Mouse (Mus musculus) CH12.LX (cell line): ENCODE measurements around the gene Cpne9. TPM values are rescaled to one million over a fixed set of nuclear protein-coding genes. Genes with fewer than 3 reads are reported as not detected.
A peak's percentile ranks its signal among the peaks of the same experiment; 100 is the strongest.

Source experiments
- DNase-seq: peaks from one replicate; pipeline ENCODE4 v3.0.0-alpha.2; 2013; ENCODE audit errors: extremely low read depth
- H3K27ac ChIP-seq: 2 replicates; pipeline ENCODE4 v1.5.1; 2012; ENCODE audit warnings: low read depth, mild to moderate bottlenecking, control low read depth, moderate library complexity; ENCODE audit not compliant: insufficient read depth
- H3K27me3 ChIP-seq: replicated peaks from 2 replicates; pipeline ENCODE3; 2012; ENCODE audit warnings: inconsistent platforms
- H3K36me3 ChIP-seq, 2 experiments: replicated peaks in 1 of 2; 2 replicates each; pipeline versions ENCODE3 to v1.6.1; 2012; ENCODE audit warnings: inconsistent platforms in 1 of 2, low read length in 1 of 2, mild to moderate bottlenecking in 1 of 2, mixed read lengths in 1 of 2, moderate library complexity in 1 of 2; ENCODE audit not compliant: control insufficient read depth in 1 of 2, insufficient read depth in 1 of 2
- H3K4me1 ChIP-seq, 2 experiments: 2 replicates each; pipeline ENCODE4 v1.6.1; 2012; ENCODE audit warnings: inconsistent platforms in 1 of 2, moderate library complexity in 1 of 2; ENCODE audit not compliant: insufficient read depth in 2 of 2, control insufficient read depth in 1 of 2
- H3K4me2 ChIP-seq: 2 replicates; pipeline ENCODE4 v1.6.1; 2012; ENCODE audit warnings: low read depth, mild to moderate bottlenecking, control low read depth; ENCODE audit not compliant: poor library complexity, insufficient read depth, severe bottlenecking
- H3K4me3 ChIP-seq, 3 experiments: fragments of 150-350 bp in 1 of 3; sonication (generic) in 1 of 3; replicated peaks in 1 of 3; 2 replicates each; pipeline versions ENCODE3 to v1.5.1; 2011 to 2012; ENCODE audit warnings: low read depth in 2 of 3, low read length in 2 of 3, mild to moderate bottlenecking in 2 of 3, moderate library complexity in 2 of 3, control low read depth in 1 of 3, improper control_type of control experiment in 1 of 3, inconsistent platforms in 1 of 3, mixed read lengths in 1 of 3; ENCODE audit not compliant: poor library complexity in 1 of 3
- H3K79me2 ChIP-seq: replicated peaks from 2 replicates; pipeline ENCODE4 v1.6.1; 2012; ENCODE audit warnings: mild to moderate bottlenecking, moderate library complexity; ENCODE audit not compliant: control insufficient read depth, poor library complexity, insufficient read depth, severe bottlenecking; ENCODE audit errors: extremely low read depth
- H3K9ac ChIP-seq: 2 replicates; pipeline ENCODE4 v1.6.1; 2012; ENCODE audit warnings: low read depth, mild to moderate bottlenecking, control low read depth, moderate library complexity; ENCODE audit not compliant: insufficient read depth
- H3K9me3 ChIP-seq: replicated peaks from 2 replicates; pipeline ENCODE3; 2012; ENCODE audit warnings: low read length, inconsistent platforms, mixed read lengths
- CHD2 ChIP-seq: IDR thresholded peaks from 2 replicates; pipeline ENCODE4 v1.6.1; 2011; ENCODE audit warnings: low read length, improper control_type of control experiment
- CTCF ChIP-seq, 2 experiments: IDR thresholded peaks in 1 of 2; conservative IDR thresholded peaks in 1 of 2; 2 replicates each; pipeline ENCODE4 v1.5.1; 2011 to 2012; ENCODE audit warnings: low read depth in 2 of 2, low read length in 2 of 2, improper control_type of control experiment in 1 of 2, inconsistent platforms in 1 of 2, mild to moderate bottlenecking in 1 of 2, moderate library complexity in 1 of 2
- E2F4 ChIP-seq: IDR thresholded peaks from 2 replicates; pipeline ENCODE4 v1.6.1; 2011; ENCODE audit warnings: low read depth, low read length, improper control_type of control experiment; ENCODE audit not compliant: insufficient replicate concordance
- EP300 ChIP-seq: IDR thresholded peaks from 2 replicates; pipeline ENCODE4 v1.6.1; 2011; ENCODE audit warnings: low read length, improper control_type of control experiment
- ETS1 ChIP-seq: conservative IDR thresholded peaks from 2 replicates; pipeline ENCODE4 v1.6.1; 2012; ENCODE audit warnings: low read depth, mild to moderate bottlenecking, inconsistent platforms, low read length, improper control_type of control experiment, moderate library complexity
- GABPA ChIP-seq: IDR thresholded peaks from 2 replicates; pipeline ENCODE4 v1.6.1; 2012; ENCODE audit warnings: low read depth, low read length, improper control_type of control experiment, inconsistent platforms; ENCODE audit not compliant: insufficient replicate concordance
- HCFC1 ChIP-seq: IDR thresholded peaks from 2 replicates; pipeline ENCODE4 v1.6.1; 2012; ENCODE audit warnings: low read depth, mild to moderate bottlenecking, inconsistent platforms, low read length, improper control_type of control experiment
- KAT2A ChIP-seq: IDR thresholded peaks from 2 replicates; pipeline ENCODE4 v1.6.1; 2012; ENCODE audit warnings: low read length, improper control_type of control experiment, inconsistent platforms; ENCODE audit not compliant: insufficient replicate concordance
- MAFK ChIP-seq: IDR thresholded peaks from 2 replicates; pipeline ENCODE4 v1.6.1; 2011; ENCODE audit warnings: low read length, improper control_type of control experiment; ENCODE audit not compliant: insufficient replicate concordance
- MEF2A ChIP-seq: IDR thresholded peaks from 2 replicates; pipeline ENCODE4 v1.6.1; 2014; ENCODE audit warnings: low read depth, mild to moderate bottlenecking, inconsistent platforms, low read length, improper control_type of control experiment, borderline replicate concordance
- MYC ChIP-seq: IDR thresholded peaks from 2 replicates; pipeline ENCODE4 v1.6.1; 2011; ENCODE audit warnings: low read depth, mild to moderate bottlenecking, improper control_type of control experiment, low read length
- NRF1 ChIP-seq: IDR thresholded peaks from 2 replicates; pipeline ENCODE4 v1.6.1; 2014; ENCODE audit warnings: low read depth, mild to moderate bottlenecking, inconsistent platforms, low read length, improper control_type of control experiment, moderate library complexity
- POLR2A ChIP-seq: IDR thresholded peaks from 2 replicates; pipeline ENCODE4 v1.6.1; 2011; ENCODE audit warnings: low read depth, mild to moderate bottlenecking, improper control_type of control experiment, low read length
- RAD21 ChIP-seq: IDR thresholded peaks from 2 replicates; pipeline ENCODE4 v1.6.1; 2011; ENCODE audit warnings: low read depth, mild to moderate bottlenecking, low read length, improper control_type of control experiment, moderate library complexity
- RCOR1 ChIP-seq: conservative IDR thresholded peaks from 2 replicates; pipeline ENCODE4 v1.6.1; 2012; ENCODE audit warnings: low read depth, mild to moderate bottlenecking, inconsistent platforms, low read length, improper control_type of control experiment
- SMC3 ChIP-seq: IDR thresholded peaks from 2 replicates; pipeline ENCODE4 v1.6.1; 2011; ENCODE audit warnings: low read depth, low read length, improper control_type of control experiment
- USF2 ChIP-seq: conservative IDR thresholded peaks from 2 replicates; pipeline ENCODE4 v1.6.1; 2011; ENCODE audit warnings: low read depth, low read length, improper control_type of control experiment
- dilution Hi-C: fragments of 300-500 bp; cut with MboI; formaldehyde crosslinking; loops from 2 replicates; pipeline ENCODE4 v1.14.3; 2020; ENCODE audit warnings: low sequenced_read_pairs; ENCODE audit not compliant: extremely low pct_unique_long_range_greater_than_20kb, extremely low pct_ligation_motif_present
- in situ Hi-C: fragments of 300-500 bp; cut with MboI; formaldehyde crosslinking; loops from 3 replicates; pipeline ENCODE4 v1.14.3; 2019; ENCODE audit warnings: low sequenced_read_pairs, low pct_ligation_motif_present, low pct_unique_long_range_greater_than_20kb, mixed read lengths
- polyA plus RNA-seq: library from polyadenylated mRNA; unstranded; fragments of >175 nt; gene quantifications from 2 replicates; pipeline ENCODE4 v1.2.1, GENCODE M21; 2012; ENCODE audit warnings: low read depth; ENCODE audit not compliant: insufficient read length
- total RNA-seq, 2 experiments: library from RNA; depleted of rRNA; stranded (reverse); fragments of 300-350 nt in 1 of 2; fragments of >200 nt in 1 of 2; gene quantifications; 2 replicates each; pipeline ENCODE4 v1.2.3; 2012 to 2014

Gene Cpne9
- 0.25 TPM in 2 replicates for total RNA-seq (2012; rRNA removed)
- 0.19 and 0.28 TPM in 2 replicates for total RNA-seq (2014; rRNA removed)
- 0.27 and 0.49 TPM in 2 replicates for polyA plus RNA-seq

DNA sequence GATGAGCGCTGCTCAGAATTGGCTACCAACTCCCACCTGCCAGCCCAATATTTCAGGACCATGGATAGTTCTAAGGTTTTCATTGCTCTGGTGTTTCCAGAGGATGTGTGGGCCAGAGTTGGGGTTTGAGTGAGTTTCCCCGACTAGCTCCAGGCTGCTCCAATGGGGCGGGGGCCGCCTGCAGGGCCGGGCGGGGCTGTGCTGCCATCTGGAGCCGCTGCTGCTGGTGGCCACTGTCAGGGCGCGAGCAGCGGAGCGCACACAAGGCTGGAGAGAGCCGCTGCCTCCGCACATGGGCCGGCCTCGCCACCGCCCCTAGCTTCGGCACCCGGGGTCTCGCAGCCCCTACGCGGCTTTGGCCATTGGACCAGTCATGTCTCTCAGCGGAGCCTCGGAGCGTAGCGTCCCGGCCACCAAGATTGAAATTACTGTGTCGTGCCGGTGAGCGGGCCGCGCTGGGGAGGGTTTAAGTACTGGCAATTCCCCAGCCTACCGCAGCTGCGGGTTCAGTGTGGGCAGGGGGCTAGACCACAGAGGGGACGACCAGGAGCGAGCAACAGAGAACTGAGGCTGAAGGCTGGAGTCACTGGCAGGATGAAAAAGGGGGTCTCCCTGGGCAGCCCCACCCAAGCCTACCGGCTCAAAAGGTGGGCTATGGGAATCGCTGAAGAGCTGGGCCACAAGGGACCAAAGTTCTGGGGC lies at the start of gene Cpne9:
TSS of gene Cpne9 (plus strand) at position 207 of the 702 bp plus-strand sequence.
- Histone ChIP-seq H3K9me3 (no peaks in the 10 kb centered on the region), H3K79me2 (no peaks in the 10 kb centered on the region), H3K36me3 (peaks cover 27 to 47% of the 10 kb centered on the region in 2 experiments), H3K4me3 (no peak within 1 kb of the TSS), H3K4me2 (no peak within 1 kb of the TSS), H3K27ac (no peak within 1 kb of the TSS), H3K27me3 (no peaks in the 10 kb centered on the region)
- DNase-seq: peak; percentile 23
- dilution Hi-C loops (no loop called here), in situ Hi-C loops (no loop called here)
- TF ChIP-seq RCOR1 (no peak), MEF2A (no peak), CTCF (conservative IDR thresholded peaks at IDR 0.05 in 1 of 2, IDR thresholded peaks at IDR 0.05 in 1 of 2; ENCODE audit: low read depth in 2 of 2, low read length in 2 of 2) (no peak), CHD2 (no peak), MAFK (no peak), POLR2A (no peak), SMC3 (no peak), E2F4 (no peak), HCFC1 (no peak), MYC (no peak), ETS1 (no peak), NRF1 (no peak), RAD21 (no peak), GABPA (no peak), KAT2A (no peak), EP300 (no peak)
- TF ChIP-seq, all 38 proteins: peak for 0
- no peak within 1 kb of the TSS for H3K9ac ChIP-seq
- H3K4me1 ChIP-seq: peaks cover 0 to 8% of the 10 kb centered on the region in 2 experiments; a peak in 2 of 4 replicates

- no peak overlapping the region for H3K27ac ChIP-seq
- H3K4me3 ChIP-seq: no peak overlapping the region
- DNase-seq: no peak
- in situ Hi-C loops: loop anchor here (5.0 kb wide), 1 partner anchor 63 kb away; no protein-coding TSS in a partner anchor
- H3K36me3 ChIP-seq: peaks cover under 1 to 12% of the 10 kb centered on the region in 2 experiments
- H3K79me2 ChIP-seq: peaks cover 20% of the 10 kb centered on the region
- no peak overlapping the region for H3K4me2 ChIP-seq
- peaks cover 6% of the 10 kb centered on the region for H3K9me3 ChIP-seq
- TF ChIP-seq ETS1 (no peak), RCOR1 (no peak), SMC3 (no peak), POLR2A (no peak), USF2 (no peak)
- TF ChIP-seq, all 38 proteins: peak for 0
- H3K4me1 ChIP-seq: peaks cover 4 to 40% of the 10 kb centered on the region in 2 experiments; a peak in 3 of 4 replicates
- no peak overlapping the region for H3K9ac ChIP-seq
- H3K27me3 ChIP-seq: no peaks in the 10 kb centered on the region
- dilution Hi-C loops: no loop called here
These were observed 47.0 kb upstream of the Cpne9 start for GRCm38 (mm10) chr6:113235141-113235540.
